Mouse (Mus musculus): ENCODE measurements around the gene Fam181b.

- TF ChIP-seq CTCF (conservative IDR thresholded peaks at IDR 0.05; ENCODE audit: low read length) = no peak
- TF ChIP-seq POU5F1 (IDR thresholded peaks at IDR 0.05; ENCODE audit: borderline replicate concordance, low read length) = no peak
Measured at GRCm38 (mm10) chr7:93104776-93105340, 25.2 kb downstream of the Fam181b start.
